28 mouse cellular contexts compared by ENCODE assay signal in genomic region chr5:151004216-151004755, GRCm38 (mm10). TPM values are rescaled to one million over a fixed set of nuclear protein-coding genes. Genes with fewer than 3 reads are reported as not detected.
A peak's percentile ranks its signal among the peaks of the same experiment; 100 is the strongest.
DNase-seq lines count a peak whose midpoint lies in the region; ATAC-seq and TF ChIP-seq lines count a peak whose summit lies in the region.
"Had no signal": no experiment of that assay in that cellular context is flagged by ENCODE, and none has a peak within 500 bp of the region (broad histone marks: within the 10 kb centered on the region; RNA-seq: fewer than 3 reads in every experiment).

No protein-coding gene starts in this region.

- no peak for ATAC-seq in megakaryocyte, adult 5-6 weeks (ENCODE audit: poor library complexity, severe bottlenecking)
- ATAC-seq: activated CD4-positive, CD25-positive, alpha-beta regulatory T cell, adult 4 months; forebrain, embryonic 14.5 days; Patski had no signal

- 53% methylated on average over 1 of the region's 1 CpGs for WGBS in kidney, adult 2 months

- TF ChIP-seq POLR2A in kidney, adult 2 months (IDR thresholded peaks at IDR 0.05; ENCODE audit: low read depth, low read length): no peak

- H3K4me3 ChIP-seq in kidney, adult 2 months (ENCODE audit: insufficient read depth, low read depth, low read length): no peak overlapping the region
- H3K4me3 ChIP-seq: embryonic facial prominence, embryonic 15.5 days; erythroblast, embryonic 14.5 days; forebrain, embryonic 10.5 days; gastrocnemius, adult 2 months; heart, embryonic 15.5 days; hindbrain, embryonic 10.5 days had no signal

- no peaks in the 10 kb centered on the region for H3K27me3 ChIP-seq in kidney, adult 2 months (replicated peaks; ENCODE audit: control insufficient read depth, insufficient read depth, low read length)
- H3K27me3 ChIP-seq: embryonic facial prominence, embryonic 15.5 days; heart, embryonic 15.5 days; Patski had no signal

- H3K4me1 ChIP-seq in kidney, adult 2 months (ENCODE audit: control insufficient read depth, insufficient read depth, low read length): no peaks in the 10 kb centered on the region
- H3K4me1 ChIP-seq: embryonic facial prominence, embryonic 15.5 days; forebrain, embryonic 10.5 days; heart, embryonic 15.5 days; hindbrain, embryonic 10.5 days had no signal

- H3K27ac ChIP-seq in kidney, adult 2 months (ENCODE audit: insufficient read depth, low read depth, low read length): no peak overlapping the region
- H3K27ac ChIP-seq: embryonic facial prominence, embryonic 15.5 days; forebrain, embryonic 10.5 days; gastrocnemius, adult 2 months; heart, embryonic 15.5 days; hindbrain, embryonic 10.5 days; hindbrain, embryonic 14.5 days had no signal

- no peaks in the 10 kb centered on the region for H3K36me3 ChIP-seq in kidney, adult 2 months (ENCODE audit: control insufficient read depth, insufficient read depth, low read length)
- H3K36me3 ChIP-seq: embryonic facial prominence, embryonic 15.5 days; forebrain, embryonic 10.5 days; heart, embryonic 15.5 days; hindbrain, embryonic 10.5 days had no signal

- peak; percentile 52 for DNase-seq in heart, adult 11 months
- DNase-seq in heart, postnatal 4 days: no peak
- peak; percentile 34 for DNase-seq in kidney, adult 2 months
- DNase-seq in kidney, postnatal 4 days: no peak
- DNase-seq in 3T3-L1 (ENCODE audit: low read depth, low spot score): peak; percentile 19
- DNase-seq in kidney, postnatal 36 days: peak; percentile 30 to 38
- DNase-seq: adrenal gland, adult 2 months; adrenal gland, postnatal 25 days; cerebellum, adult 18-20 months; cerebellum, postnatal 14 days; embryo, embryonic 11 days; gastrocnemius, adult 2 months; gastrocnemius, postnatal 25 days; heart, postnatal 14 days had no signal

- no peak for TF ChIP-seq CTCF in kidney, adult 2 months (conservative IDR thresholded peaks at IDR 0.05; ENCODE audit: insufficient read depth, insufficient read length, low read depth, low read length)

RNA-seq across cellular contexts. Expression of gene Kl, which starts 51.9 kb away (rescaled TPM):
- total RNA-seq in heart, postnatal 4 days (2021): under 1 TPM; 0.05 to 0.07 TPM
- polyA plus RNA-seq in kidney, adult 2 months (2012; rRNA removed): 158 and 159 TPM in 2 replicates
- not detected in 2 replicates for total RNA-seq in megakaryocyte, adult 5-6 weeks (2015)
- not detected in 2 replicates for total RNA-seq in megakaryocyte, adult 5-6 weeks (2017)
- total RNA-seq: common myeloid progenitor, adult 5-6 weeks; granulocyte monocyte progenitor cell, adult 5-6 weeks had no signal
- polyA plus RNA-seq: C2C12; embryonic facial prominence, embryonic 11.5 days; erythroblast, embryonic 14.5 days; hindbrain, embryonic 10.5 days had no signal

Comparison
In these comparisons a context has a peak if more than half of its experiments do, and no peak if none do; other contexts are left out.
1. DNase-seq: peak in heart, adult 11 months (single experiment), kidney, adult 2 months (single experiment), 3T3-L1 (single experiment) and kidney, postnatal 36 days (2 of 2); none in heart, postnatal 4 days (single experiment) and kidney, postnatal 4 days (0 of 2).